Mouse (Mus musculus) bone marrow, adult 2 months (tissue): ENCODE data around the gene Chn2.

Source experiments
- CTCF ChIP-seq: fragments of 200-500 bp; IDR thresholded peaks from 2 replicates; pipeline ENCODE4 v1.5.1; 2011; ENCODE audit warnings: low read length, control low read depth; ENCODE audit not compliant: control insufficient read depth, insufficient read depth
- POLR2A ChIP-seq: fragments of 200-500 bp; IDR thresholded peaks from 2 replicates; pipeline ENCODE4 v1.6.1; 2011; ENCODE audit warnings: low read depth, mild to moderate bottlenecking, control low read depth, low read length, borderline replicate concordance; ENCODE audit not compliant: control insufficient read depth

DNA sequence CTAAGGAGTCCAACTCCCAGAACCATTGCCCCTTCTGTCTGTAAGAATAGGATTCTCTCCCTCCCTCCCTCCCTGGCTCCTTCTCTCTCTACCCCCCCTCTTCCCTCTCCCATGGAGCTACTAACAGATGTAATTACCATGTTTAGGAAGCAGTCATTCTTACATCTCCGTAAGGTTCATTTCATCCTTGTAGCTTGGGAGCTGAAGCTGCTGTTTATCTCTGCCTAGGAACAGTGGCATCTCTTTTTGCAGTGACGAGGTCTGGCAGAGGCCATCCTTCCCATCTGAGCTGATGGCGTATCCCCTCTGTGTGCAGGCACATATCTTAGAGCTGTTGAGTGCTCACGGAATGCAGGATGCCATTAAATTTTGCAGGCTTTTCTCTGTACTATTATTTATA lies 35.1 kb downstream of the Chn2 start:
- TF ChIP-seq CTCF (no peak), POLR2A (no peak)
